Mouse (Mus musculus) spleen, postnatal 14 days (tissue): ENCODE data around the gene Heatr3.

ENCODE experiments used
- DNase-seq, 2 experiments: peaks; one replicate each; pipeline ENCODE4 v3.0.0; 2021 to 2022; ENCODE audit warnings: low spot score in 2 of 2

Heatr3 gene

GRCm38 (mm10) chr8:88137748-88138484 is at the start of gene Heatr3:
Heatr3 (plus strand) TSS chr8:88137855.
- DNase-seq: peak; percentile 83 to 84

GRCm38 (mm10) chr8:88088006-88088405 is 49.6 kb upstream of the Heatr3 start:
- DNase-seq: no peak

DNA sequence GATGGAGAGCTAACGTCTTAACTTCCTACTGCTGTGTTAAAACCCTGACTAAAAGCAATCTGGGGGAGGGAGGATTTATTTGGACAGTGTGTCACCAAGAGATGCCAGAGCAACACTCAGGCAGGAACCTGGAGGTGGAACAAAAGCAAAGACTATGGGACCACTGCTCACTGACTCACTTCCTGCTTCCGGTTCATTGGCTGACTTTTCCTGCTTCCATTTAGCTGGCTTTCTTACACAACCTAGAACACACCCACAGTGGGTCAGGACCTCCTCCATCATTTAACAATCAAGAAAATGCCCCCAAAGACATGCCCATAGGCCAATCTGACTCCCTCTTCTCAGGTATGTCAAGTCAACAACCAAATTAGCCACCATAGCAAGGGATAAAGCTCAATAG is 46.0 kb upstream of the Heatr3 start:
- no peak for DNase-seq

GRCm38 (mm10) chr8:88093367-88093766 is 44.3 kb upstream of the Heatr3 start:
- DNase-seq: no peak

- no peak for DNase-seq
Observed at GRCm38 (mm10) chr8:88098856-88099255, 38.8 kb upstream of the Heatr3 start.

DNA sequence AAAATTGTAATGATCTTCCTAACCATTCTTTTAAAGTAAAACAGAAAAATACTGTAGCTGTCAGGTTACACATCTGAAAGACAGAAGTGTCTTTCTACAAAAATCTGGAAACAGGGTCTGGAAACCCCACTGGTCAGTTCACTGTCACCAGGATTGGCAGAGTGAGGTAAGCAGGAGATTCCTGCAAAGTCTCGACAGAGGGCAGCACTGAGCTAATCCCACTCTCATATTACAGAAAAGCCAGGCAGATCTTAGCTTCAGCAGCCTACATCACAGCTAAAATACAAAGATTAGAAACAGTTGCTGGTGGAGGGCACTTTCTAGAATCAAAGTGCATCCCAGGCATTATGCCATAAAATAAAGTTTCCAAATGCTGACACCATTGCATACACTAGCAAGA is 38.1 kb upstream of the Heatr3 start:
- no peak for DNase-seq

DNA sequence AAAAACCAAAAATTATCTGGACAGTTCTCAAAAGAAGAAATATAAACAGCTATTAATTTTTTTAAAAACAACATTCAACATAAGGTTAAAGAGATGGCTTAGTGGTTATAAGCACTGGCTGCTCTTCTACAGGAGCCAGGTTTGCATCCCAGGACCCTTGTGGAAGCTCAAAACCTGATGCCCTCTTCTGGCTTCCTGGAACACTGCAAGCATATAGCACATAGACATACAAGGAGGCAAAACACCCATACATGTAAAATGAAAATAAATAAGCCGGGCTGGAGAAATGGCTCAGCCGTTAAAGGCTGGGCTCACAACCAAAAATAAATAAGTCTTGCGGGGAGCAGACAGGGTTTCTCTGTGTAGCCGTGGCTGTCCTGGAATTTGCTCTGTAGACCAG is 28.4 kb upstream of the Heatr3 start:
- DNase-seq: no peak

GRCm38 (mm10) chr8:88118456-88119036 is 19.1 kb upstream of the Heatr3 start, which contains the start of gene Cnep1r1:
Cnep1r1 (plus strand) TSS chr8:88118769.
- DNase-seq: peak; percentile 78 to 88

- DNase-seq: peak in 1 of 2 experiments; percentile 15
Observed at GRCm38 (mm10) chr8:88119076-88119475, 18.6 kb upstream of the Heatr3 start.

GRCm38 (mm10) chr8:88124850-88125249 is 12.8 kb upstream of the Heatr3 start:
- no peak for DNase-seq

DNA sequence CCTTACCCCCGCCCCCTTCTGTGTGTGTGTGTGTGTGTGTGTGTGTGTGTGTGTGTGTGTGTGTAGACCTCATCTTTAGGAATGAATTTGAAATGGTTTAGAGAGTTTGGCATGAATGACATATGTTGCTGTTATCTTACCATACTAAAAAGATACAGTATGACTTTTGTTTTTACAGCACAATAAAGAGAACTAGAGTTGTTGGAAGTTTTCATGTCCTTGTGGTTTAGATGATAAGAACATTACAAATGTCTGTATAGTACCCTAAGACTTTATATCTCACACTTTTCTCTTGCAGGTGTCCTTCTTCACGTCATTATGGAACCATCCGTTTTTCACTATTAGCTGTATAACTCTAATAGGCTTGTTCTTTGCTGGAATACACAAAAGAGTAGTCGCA is 8.3 kb upstream of the Heatr3 start:
- DNase-seq: no peak

DNA sequence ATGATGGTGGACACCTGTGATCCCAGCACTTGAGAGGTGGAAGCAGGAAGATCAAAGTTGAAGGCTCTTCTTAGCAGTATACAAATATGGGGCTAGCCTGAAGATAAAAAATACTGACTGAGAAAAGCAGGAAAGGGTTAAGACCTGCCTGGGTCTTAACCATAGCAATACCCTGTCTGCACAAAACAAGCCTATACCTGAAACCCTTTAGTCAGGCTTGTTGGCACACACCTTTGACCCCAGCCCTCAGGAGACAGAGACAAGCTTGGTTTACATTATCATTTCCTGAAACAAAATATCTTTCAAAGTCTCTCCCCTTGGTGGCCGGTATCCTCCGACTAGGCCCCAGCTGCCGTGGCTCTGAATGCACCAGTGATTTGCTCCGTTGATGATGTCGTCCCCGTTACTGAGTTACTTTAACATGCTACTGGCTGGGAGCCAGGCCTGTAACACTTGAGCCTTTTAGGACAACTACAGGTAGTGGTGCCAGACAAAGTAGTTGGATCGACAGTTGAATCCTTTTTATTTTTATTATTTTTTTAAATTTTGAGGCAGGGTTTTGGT is 6.8 kb upstream of the Heatr3 start:
- DNase-seq: no peak

- no peak for DNase-seq
Observed at GRCm38 (mm10) chr8:88139256-88139655, 1.6 kb downstream of the Heatr3 start.

GRCm38 (mm10) chr8:88141629-88142028 is 4.0 kb downstream of the Heatr3 start:
- no peak for DNase-seq

DNA sequence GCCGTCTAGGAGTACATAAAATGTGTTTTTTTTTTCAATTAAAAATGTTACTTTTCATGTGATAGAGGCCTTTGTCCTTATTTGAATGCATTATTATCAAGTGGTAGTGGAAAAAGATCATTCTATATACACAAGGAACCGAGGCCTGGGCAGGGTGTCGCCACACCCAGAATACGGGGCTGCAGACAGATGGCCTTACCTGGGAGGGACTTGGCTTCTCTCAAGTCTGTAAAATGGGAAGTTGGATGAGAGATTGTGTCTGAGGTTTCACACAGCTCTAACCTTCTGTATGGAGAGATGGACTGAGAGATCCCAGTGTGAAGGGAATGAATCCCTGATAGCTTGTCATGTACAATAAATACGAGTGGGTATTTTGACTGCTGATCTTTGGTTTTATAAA is 6.4 kb downstream of the Heatr3 start:
- DNase-seq: no peak

- no peak for DNase-seq
Observed at GRCm38 (mm10) chr8:88150910-88151371, 13.3 kb downstream of the Heatr3 start.

- no peak for DNase-seq
Observed at GRCm38 (mm10) chr8:88160237-88160995, 22.8 kb downstream of the Heatr3 start.

DNA sequence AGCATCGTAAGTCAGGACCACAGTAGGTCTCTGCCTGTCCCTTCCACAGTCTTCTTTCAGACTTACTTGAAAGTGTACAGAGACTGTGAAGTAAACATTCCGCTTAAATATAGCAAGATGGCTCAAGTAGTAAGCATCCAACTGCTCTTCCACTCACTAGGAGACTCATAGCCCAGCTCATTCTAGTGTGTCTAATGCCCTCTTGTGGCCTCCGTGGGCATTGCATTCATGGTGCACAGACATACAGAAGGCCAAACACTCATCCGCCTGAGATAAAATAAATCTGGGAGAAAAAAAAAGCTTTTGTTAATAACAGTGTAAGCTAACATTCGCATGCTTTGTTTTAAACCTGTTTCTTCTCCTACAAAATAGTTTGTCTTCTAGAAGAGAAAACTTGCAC is 23.8 kb downstream of the Heatr3 start:
- DNase-seq: peak; percentile 55 to 72

DNA sequence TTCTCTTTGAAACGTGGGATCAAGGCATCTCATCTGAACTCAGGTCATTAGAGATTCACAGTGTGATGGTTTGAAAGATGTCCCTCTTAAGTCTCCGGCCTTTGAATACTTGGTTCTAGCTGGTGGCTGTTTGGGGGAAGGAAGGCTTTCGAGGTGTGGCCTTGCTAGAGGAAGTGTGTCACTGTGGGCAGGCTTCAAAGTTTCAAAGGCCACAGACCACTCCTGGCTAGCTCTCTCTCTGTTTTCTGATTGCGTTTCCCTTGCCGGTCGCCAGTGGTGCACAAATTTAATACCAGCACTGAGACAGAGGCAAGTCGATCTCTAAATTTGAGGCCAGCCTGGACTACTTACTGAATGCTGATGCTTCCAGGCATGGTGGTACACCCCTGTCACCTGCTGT is 37.6 kb downstream of the Heatr3 start:
- DNase-seq: no peak

GRCm38 (mm10) chr8:88177291-88177690 is 39.6 kb downstream of the Heatr3 start:
- no peak for DNase-seq

- no peak for DNase-seq
Observed at GRCm38 (mm10) chr8:88183121-88183520, 45.5 kb downstream of the Heatr3 start.

- DNase-seq: no peak
Observed at GRCm38 (mm10) chr8:88184914-88185313, 47.3 kb downstream of the Heatr3 start.
